Mouse (Mus musculus) central nervous system, embryonic 11.5 days (tissue): ENCODE data around the gene Olfr111. TPM values are rescaled to one million over a fixed set of nuclear protein-coding genes. Genes with fewer than 3 reads are reported as not detected.

Experiments
- polyA plus RNA-seq: library from polyadenylated mRNA; depleted of rRNA; stranded (reverse); fragments of >200 nt; gene quantifications from 2 replicates; pipeline ENCODE4 v1.2.3, GENCODE M21; 2012; rRNA removed

Gene Olfr111
- polyA plus RNA-seq = 0.04 and 0.10 TPM in 2 replicates

DNA sequence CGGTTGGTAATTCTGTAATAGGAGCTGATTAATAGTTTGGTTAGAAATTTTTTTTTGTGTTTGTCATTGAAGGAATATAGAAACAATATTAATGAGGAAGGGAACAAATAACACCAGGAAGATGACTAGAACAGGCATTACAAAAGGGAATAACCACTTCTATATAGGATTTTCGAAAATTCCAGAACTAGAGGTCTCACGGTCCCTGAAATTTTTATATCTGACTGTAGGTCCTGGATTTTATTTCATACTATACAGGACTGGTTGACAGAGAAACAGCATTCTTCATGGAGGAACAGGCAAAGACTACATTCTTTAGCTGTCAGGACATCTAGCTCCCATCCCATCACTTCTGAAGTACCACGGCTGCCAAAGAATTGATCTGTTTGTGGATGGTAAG, at the start of gene Olfr111:
Olfr111 (plus strand) TSS at position 301 of the 400 bp plus-strand sequence.

DNA sequence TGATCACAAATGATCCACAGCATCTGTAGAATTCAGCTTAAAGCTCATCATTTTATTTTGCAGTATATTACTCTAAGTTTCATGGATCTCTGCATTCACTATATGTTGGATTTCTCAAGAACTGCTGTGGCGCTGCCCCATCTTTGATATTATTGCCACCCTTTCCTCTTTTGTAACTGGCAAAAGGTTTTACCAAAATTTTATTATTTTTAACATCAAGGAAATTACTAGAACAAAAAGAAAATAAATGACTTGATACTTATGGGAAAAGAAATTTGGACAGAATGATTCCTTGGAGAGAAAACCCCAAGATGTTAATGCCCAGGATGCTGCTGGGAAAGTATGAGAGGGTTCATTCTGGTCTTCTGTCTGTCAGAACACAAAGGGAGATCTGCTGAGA, 49.2 kb upstream of the Olfr111 start, which contains the start of gene Olfr109:
Olfr109 (plus strand) TSS at position 301 of the 400 bp plus-strand sequence.

DNA sequence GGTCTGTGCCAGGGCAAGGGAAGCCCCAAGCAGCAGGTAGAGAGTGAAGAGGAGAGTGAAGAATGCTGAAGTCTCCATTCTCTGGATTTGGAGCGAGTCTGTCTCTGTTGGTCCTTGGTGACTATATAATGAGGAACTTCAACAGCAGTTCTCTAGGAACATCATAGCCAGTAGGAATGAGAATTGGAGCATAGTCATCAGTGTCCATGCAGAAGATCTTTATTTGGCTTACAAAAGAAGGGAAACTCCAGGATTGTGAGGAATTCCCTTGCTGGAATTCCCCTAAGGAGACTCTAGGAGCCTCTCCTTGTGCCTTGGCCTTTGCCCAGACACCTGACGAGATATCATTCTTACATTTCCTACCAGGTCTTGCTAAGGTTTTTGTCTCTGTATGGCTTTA, 24.4 kb upstream of the Olfr111 start, which contains the start of gene H2-M2:
H2-M2 (minus strand) TSS at position 101 of the 400 bp plus-strand sequence.

DNA sequence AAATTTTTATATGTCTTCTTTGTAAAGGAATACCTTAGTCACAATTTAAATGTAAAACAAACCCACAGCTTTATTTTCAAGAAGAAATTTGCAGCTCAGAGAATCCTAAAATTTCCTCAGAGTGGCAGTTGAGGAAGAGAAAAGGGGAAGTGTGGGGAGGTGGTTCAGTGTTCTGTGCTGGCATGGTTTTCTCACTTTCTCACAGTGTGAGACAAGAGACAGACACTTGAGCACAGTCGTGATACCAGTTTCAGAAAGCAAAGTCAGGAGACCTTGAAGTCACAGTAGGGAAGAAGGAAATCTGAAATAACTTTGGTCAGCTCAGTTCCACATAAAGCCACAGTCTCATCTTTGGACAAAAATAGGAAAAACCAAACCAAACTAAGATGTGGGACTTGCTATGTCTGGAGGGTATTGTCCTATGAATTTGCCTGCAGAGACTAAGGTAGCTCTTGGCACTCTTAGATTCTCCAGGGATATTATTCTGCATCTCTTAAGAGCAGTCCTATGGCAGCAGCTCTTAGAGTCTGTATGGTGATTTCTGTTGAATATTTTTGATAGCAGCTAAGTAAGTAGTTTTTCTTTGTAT, 15.8 kb upstream of the Olfr111 start, which contains the start of gene Olfr110:
Olfr110 (plus strand) TSS at position 539 of the 589 bp plus-strand sequence.

DNA sequence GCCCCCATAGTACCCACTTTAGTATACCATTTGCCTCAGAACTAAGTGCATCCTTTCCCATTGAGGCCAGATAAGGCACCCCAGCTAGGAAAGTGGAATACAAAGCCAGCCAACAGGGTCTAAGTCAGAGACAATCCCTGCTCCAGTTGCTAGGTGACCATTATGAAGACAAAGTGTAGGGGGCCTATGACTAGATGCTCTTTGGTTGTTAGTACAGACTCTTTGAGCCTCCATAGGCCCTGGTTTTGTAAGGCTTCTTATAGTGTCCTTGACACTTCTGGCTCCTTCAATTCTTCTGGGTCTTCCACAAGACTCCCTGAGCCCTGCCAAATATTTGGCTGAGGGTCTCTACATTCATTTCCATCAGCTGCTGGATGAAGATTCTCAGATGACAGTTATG, 61.5 kb downstream of the Olfr111 start, which contains the start of gene Olfr112:
Olfr112 (minus strand) TSS at position 101 of the 400 bp plus-strand sequence.

DNA sequence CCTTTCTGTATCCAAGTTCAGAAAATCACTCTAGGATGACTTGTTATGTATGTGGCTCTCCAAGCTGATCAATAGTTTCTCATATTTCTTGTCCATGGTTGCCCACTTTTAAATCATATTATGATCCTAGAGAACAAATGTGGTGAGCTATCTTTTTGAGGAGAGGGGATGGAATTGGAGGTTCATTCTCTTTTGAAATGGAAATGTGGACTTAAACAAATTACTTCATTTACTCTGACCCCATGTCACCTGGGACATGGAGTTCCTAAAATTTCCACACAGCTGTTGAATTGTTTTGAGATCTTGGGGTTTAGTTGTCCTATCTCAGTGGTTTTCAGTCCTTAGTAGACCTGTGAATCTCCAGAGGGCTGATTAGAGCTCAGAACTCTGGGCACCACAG, 69.7 kb downstream of the Olfr111 start, which contains the start of gene Olfr113:
Olfr113 (minus strand) TSS at position 101 of the 400 bp plus-strand sequence.

Other genes starting within 250 kb of the Olfr111 start
- not detected in 2 replicates for gene Olfr98, start 244.3 kb upstream of the Olfr111 start, polyA plus RNA-seq
- 0.97 and 1.1 TPM in 2 replicates for gene H2-M3, start 237.8 kb upstream of the Olfr111 start, polyA plus RNA-seq
- gene Olfr99, start 224.6 kb upstream of the Olfr111 start, polyA plus RNA-seq = not detected in 2 replicates
- not detected in 2 replicates for gene Olfr101, start 203.7 kb upstream of the Olfr111 start, polyA plus RNA-seq
- not detected in 2 replicates for gene Olfr102, start 191.0 kb upstream of the Olfr111 start, polyA plus RNA-seq
- not detected in 2 replicates for gene Olfr103, start 168.3 kb upstream of the Olfr111 start, polyA plus RNA-seq
- not detected in 2 replicates for gene Olfr104-ps, start 148.4 kb upstream of the Olfr111 start, polyA plus RNA-seq
- gene Olfr105-ps, start 129.0 kb upstream of the Olfr111 start, polyA plus RNA-seq = not detected in 2 replicates
- gene Olfr106-ps, start 117.6 kb upstream of the Olfr111 start, polyA plus RNA-seq = not detected in 2 replicates
- gene Olfr107, start 108.8 kb upstream of the Olfr111 start, polyA plus RNA-seq = not detected in 2 replicates
- gene Olfr108, start 62.5 kb upstream of the Olfr111 start, polyA plus RNA-seq = not detected in 2 replicates
- not detected in 2 replicates for gene Olfr109, start 49.1 kb upstream of the Olfr111 start, polyA plus RNA-seq
- not detected in 2 replicates for gene H2-M2, start 24.5 kb upstream of the Olfr111 start, polyA plus RNA-seq
- not detected in 2 replicates for gene Olfr110, start 15.6 kb upstream of the Olfr111 start, polyA plus RNA-seq
- not detected in 2 replicates for gene Olfr112, start 61.4 kb downstream of the Olfr111 start, polyA plus RNA-seq
- gene Olfr113, start 69.6 kb downstream of the Olfr111 start, polyA plus RNA-seq = not detected in 2 replicates
- not detected in 2 replicates for gene Olfr114, start 84.7 kb downstream of the Olfr111 start, polyA plus RNA-seq
- gene Olfr115, start 119.1 kb downstream of the Olfr111 start, polyA plus RNA-seq = not detected in 2 replicates
- gene Olfr116, start 119.2 kb downstream of the Olfr111 start, polyA plus RNA-seq = not detected in 2 replicates
- gene Olfr117, start 155.8 kb downstream of the Olfr111 start, polyA plus RNA-seq = not detected in 2 replicates
- not detected in 2 replicates for gene Olfr118, start 159.0 kb downstream of the Olfr111 start, polyA plus RNA-seq
- not detected in 2 replicates for gene Olfr119, start 188.5 kb downstream of the Olfr111 start, polyA plus RNA-seq
- not detected in 2 replicates for gene Olfr120, start 213.8 kb downstream of the Olfr111 start, polyA plus RNA-seq
- gene Olfr121, start 240.8 kb downstream of the Olfr111 start, polyA plus RNA-seq = not detected in 2 replicates